Mouse (Mus musculus) kidney, adult 11 months (tissue): ENCODE results near the gene Atp5d.

Source experiments
- DNase-seq: peaks from one replicate; pipeline ENCODE4 v3.0.0; 2022

Atp5d gene

DNA sequence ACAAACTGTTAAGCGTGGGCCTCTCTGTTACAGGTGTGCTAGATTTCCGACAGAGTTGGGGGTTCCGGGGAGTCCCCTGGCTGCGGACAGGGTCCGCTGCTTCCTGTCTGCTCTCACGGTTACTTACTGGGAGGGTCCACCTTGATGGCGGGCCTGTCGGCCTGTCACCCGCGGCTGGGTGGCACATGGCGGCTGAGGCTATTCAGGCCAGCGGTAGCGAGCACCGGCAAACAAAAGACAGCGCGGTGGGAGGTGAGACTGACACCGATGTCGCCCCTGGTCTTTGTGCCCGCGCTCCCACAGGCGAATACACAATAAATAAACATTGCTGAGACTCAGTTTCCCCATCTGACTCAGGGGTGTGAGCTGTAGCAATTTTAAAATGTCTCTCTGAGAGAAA is 51.6 kb downstream of the Atp5d start:
- no peak for DNase-seq

GRCm38 (mm10) chr10:80190491-80191051 is 52.1 kb downstream of the Atp5d start:
- no peak for DNase-seq

DNA sequence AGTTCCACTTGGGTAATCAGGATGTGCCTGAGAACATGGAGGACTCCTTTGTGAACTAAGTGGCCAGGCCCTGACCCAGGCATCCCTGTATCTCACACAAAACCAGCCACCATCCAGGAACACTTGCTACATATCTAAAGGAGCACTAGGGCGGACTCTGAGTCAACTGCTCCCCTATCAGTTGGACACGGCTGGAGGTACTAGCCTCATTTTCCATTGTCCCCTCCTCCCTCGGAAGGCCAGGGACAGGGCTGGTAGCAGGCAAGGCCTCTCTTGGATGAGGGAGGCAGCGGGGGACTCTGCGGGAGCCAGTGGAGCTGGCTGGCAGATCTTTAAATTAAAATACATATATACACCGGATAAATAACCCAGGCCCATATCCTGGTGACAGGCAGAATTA is 55.5 kb downstream of the Atp5d start:
- DNase-seq, result no peak

DNA sequence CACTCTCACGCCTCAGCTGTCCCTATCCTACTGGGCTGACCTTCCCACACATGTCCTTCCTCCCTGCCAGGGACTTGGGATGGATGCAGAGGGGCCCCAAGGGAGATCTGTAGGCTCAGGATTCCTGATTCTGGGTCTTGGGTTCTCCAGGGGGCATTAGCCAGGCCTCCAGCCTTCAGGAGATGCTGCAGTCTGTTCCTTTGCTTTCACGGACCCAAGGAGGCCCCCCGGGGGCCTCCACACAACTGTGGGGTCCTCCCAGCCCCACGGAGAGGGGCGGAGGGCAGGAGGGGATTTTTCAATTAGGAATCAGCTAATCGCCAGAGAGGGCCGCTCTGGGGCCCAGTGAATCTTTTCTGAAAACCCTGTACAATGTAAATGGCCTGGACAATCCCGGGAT is 56.0 kb downstream of the Atp5d start:
- DNase-seq, result no peak
